Mouse (Mus musculus): Measurements from ENCODE around the gene Lrrc4c.

DNA sequence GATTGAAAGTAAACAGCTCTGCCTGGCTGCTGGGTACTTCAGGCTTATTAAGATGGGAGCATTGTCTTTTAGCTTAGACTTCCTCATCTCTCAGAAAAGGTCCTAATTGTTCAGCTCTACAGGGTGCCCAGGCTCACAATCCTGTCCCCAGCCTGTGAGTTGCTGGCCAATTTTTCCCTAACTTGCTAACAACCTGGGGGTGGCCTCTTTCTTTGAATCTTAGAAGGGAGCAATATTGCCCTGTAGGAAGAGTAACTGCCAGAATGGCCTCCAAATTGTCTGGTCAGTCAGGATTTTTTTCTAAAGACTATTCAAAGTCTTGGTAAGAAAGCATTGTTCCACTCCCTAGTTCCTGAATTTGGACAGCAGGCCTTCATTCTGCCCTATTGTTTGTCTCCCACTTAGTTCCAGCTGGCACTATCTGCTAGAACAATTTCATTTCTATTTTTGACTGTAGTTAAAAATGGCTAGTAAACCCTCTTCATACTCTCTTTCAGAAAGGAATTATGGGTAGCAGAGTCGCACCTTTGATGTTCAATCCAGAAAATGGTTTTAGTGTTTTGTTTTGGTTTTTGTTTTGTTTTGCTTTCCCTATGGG is 262.3 kb downstream of the Lrrc4c start:
- TF ChIP-seq CTCF (IDR thresholded peaks at IDR 0.05; ENCODE audit: low read depth) = no peak
- no peak for TF ChIP-seq EP300 (optimal IDR thresholded peaks at IDR 0.05)
